Mouse (Mus musculus) MEL (cell line): Measurements from ENCODE around the gene Pld1.

Source experiments
- E2F4 ChIP-seq: IDR thresholded peaks from 2 replicates; pipeline ENCODE4 v1.6.1; 2011; ENCODE audit warnings: low read depth, low read length, improper control_type of control experiment, borderline replicate concordance
- EP300 ChIP-seq, 2 experiments: IDR thresholded peaks; 2 replicates each; pipeline ENCODE4 v1.6.1; 2011; ENCODE audit warnings: improper control_type of control experiment in 2 of 2, low read length in 2 of 2, low read depth in 1 of 2, mild to moderate bottlenecking in 1 of 2
- JUND ChIP-seq: IDR thresholded peaks from 2 replicates; pipeline ENCODE4 v1.6.1; 2011; ENCODE audit warnings: low read depth, mild to moderate bottlenecking, improper control_type of control experiment, low read length
- MAX ChIP-seq: IDR thresholded peaks from 2 replicates; pipeline ENCODE4 v1.6.1; 2011; ENCODE audit warnings: low read length, improper control_type of control experiment
- POLR2A ChIP-seq, 2 experiments: IDR thresholded peaks; 2 replicates each; pipeline ENCODE4 v1.6.1; 2011 to 2012; ENCODE audit warnings: low read length in 2 of 2, mild to moderate bottlenecking in 2 of 2, control low read depth in 1 of 2, improper control_type of control experiment in 1 of 2, low read depth in 1 of 2, moderate library complexity in 1 of 2; ENCODE audit not compliant: control insufficient read depth in 1 of 2, insufficient read depth in 1 of 2, poor library complexity in 1 of 2
- UBTF ChIP-seq: IDR thresholded peaks from 2 replicates; pipeline ENCODE4 v1.6.1; 2012; ENCODE audit warnings: low read depth, mild to moderate bottlenecking, inconsistent platforms, low read length, improper control_type of control experiment, moderate library complexity, borderline replicate concordance; ENCODE audit not compliant: insufficient read depth

DNA sequence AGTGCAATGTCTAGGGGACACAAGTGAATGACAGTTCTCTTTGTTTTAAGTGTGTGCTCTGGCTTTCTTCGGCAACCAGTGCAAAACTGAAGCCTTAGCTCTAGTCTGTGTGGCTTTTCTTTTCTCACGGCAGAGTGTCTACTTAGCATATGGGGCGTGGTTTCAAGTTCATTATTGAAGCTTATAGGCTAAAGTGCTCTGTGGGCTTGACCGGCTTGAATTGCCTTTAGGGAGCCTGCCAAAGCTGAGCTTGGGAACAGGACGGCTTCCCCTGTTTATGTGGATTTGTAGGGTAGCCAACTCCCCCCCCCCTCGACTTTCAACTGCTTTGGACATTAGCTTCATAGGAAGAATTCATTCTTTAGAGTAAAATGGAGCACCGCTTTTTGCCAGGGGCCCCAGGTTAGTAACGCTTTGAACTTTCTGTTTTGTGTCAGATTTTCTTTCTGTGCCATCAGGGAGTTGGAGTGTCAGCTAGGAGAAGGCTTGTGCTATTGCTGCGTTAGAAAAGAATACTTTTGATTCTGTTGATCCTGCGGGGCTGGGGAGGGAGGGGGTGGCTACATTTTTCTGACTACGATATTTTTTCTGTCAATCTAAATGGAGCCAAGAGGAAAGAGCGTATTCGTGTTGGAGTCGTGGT is 45.6 kb downstream of the Pld1 start:
- TF ChIP-seq EP300 (IDR thresholded peaks at IDR 0.05; ENCODE audit: low read depth in 1 of 2, low read length in 2 of 2) (no peak), POLR2A (IDR thresholded peaks at IDR 0.05; ENCODE audit: control insufficient read depth in 1 of 2, insufficient read depth in 1 of 2, low read depth in 1 of 2, low read length in 2 of 2, poor library complexity in 1 of 2) (no peak), MAX (no peak), JUND (no peak), UBTF (no peak), E2F4 (no peak)
